Mouse (Mus musculus) NIH3T3 (cell line): ENCODE results near the gene Lsm4.

Experiments used
- DNase-seq: peaks from one replicate; pipeline ENCODE4 v3.0.0-alpha.2; 2012; ENCODE audit warnings: low read depth

Gene Lsm4

DNA sequence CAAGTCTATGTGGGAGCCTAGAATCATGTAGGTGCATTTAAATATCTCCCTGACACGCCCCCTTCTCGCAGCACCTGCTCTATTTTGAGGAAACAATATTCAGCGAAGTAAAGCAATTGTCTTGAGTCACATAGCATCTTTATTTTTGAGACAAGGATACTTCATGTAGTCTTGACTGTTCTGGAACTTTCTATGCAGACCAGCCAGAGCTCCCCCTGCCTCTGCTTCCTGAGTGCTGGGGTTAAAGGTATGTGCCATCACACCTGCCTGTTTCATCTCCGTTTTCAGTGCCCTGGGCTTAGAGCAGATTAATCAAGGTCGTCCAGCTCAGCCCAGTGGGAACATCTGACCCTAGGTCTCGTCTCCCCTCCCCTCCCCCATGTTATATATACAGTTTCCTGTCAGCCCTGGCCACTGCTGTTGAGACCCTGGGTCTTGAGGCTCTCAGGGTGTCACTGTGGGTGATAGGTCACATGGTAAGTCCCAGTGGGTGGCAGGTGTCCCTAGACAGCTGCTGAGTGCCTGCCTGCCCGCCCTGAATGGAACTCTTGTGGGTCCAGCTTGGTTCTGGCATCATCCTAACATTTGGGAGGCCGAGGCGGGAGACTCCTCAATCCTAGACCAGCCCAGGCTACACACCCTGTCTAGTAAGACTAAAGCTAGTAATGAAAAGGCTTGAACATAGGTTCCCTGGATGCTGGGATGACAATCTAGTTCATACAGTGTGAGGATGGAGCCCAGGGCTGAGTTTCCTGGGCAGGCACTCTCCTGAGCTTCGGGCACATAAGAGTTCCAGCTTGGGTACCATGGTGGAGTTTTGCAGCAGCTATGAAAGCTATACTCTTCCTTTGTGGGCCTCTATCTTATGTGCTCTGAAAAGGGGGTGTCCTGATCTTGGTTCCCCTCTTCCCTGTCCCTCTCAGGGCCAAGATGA lies 28.3 kb downstream of the Lsm4 start:
- DNase-seq: no peak

GRCm38 (mm10) chr8:70701982-70702841 lies 29.2 kb downstream of the Lsm4 start:
- peak; percentile 77 for DNase-seq

- DNase-seq: peak; percentile 98
Observed at GRCm38 (mm10) chr8:70702842-70703182, 29.8 kb downstream of the Lsm4 start.

- no peak for DNase-seq
Observed at GRCm38 (mm10) chr8:70703287-70703686, 30.2 kb downstream of the Lsm4 start, which contains the start of gene Iqcn. TSS of gene Iqcn (plus strand) at chr8:70703457.

GRCm38 (mm10) chr8:70708281-70708680 lies 35.2 kb downstream of the Lsm4 start:
- DNase-seq: no peak

DNA sequence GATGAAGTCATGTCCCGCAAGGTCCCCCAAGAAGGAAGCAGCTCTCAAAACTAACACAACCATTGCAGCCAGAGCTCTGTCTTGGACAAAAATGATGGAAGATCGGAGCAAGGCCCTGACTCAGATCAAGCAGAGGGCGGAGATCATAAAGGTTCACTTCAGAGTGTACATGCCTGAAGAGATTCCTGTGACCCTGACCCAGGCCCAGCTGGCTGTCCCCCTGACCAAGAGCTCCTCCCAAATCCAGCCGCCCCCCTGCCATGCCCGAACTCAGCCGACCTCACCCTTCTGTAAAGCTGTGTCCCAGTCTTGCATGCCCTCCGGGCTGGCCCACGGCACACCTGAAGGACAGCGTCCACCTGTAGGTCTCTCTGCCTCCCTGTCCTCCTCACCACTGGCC lies 36.7 kb downstream of the Lsm4 start:
- DNase-seq: no peak

GRCm38 (mm10) chr8:70710296-70710695 lies 37.2 kb downstream of the Lsm4 start:
- DNase-seq: peak; percentile 91

DNA sequence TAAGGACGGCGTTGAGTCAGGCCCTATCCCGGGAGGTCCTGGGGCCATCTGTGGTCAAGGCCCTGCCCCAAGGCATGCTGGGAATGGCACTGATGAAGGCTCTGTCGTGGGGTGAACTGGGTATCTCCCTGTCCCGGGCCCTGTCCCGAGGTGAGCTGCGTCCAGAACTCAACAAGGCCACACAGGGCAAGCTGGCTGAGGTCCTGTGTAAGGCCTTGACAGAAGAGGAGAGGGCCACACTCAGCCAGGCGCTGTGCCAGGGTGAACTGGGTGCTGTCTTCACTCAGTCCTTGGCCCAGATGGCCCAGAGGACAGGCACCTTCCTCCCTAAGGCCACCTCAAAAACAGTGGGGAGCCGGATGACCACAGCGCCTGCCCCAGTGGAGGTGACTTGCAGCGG lies 38.0 kb downstream of the Lsm4 start:
- no peak for DNase-seq

- DNase-seq: no peak
Observed at GRCm38 (mm10) chr8:70713991-70714390, 40.9 kb downstream of the Lsm4 start.

GRCm38 (mm10) chr8:70715086-70715485 lies 42.0 kb downstream of the Lsm4 start:
- no peak for DNase-seq

GRCm38 (mm10) chr8:70716521-70717400 lies 43.7 kb downstream of the Lsm4 start:
- DNase-seq: no peak

DNA sequence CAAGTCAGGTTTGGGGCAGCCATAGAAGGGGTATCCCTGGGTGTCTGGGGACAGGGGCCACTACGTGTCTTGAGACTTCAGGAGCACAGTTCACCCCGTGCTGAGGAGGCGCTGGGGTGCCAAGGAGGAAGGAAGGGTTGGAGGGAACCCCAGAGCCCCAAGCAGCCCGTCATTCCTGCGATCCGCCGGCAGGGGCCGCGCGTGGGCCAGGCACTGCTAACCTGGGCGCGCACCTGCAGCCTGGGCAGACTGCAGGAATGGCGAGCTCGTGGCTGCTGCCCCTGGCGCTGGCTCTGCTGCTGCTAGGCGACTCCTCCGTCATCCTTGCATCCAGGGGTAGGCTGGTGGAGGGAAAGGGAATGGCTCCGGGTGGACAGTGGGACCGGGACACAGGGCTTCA lies 45.2 kb downstream of the Lsm4 start, which contains the start of gene Gm3336:
TSS of gene Gm3336 (plus strand) at position 247 of the 400 bp plus-strand sequence.
- peak; percentile 70 for DNase-seq

- DNase-seq: no peak
Observed at GRCm38 (mm10) chr8:70719796-70720270, 46.8 kb downstream of the Lsm4 start.

- DNase-seq: peak; percentile 91
Observed at GRCm38 (mm10) chr8:70720739-70721138, 47.7 kb downstream of the Lsm4 start.

- no peak for DNase-seq
Observed at GRCm38 (mm10) chr8:70721601-70722000, 48.6 kb downstream of the Lsm4 start.

DNA sequence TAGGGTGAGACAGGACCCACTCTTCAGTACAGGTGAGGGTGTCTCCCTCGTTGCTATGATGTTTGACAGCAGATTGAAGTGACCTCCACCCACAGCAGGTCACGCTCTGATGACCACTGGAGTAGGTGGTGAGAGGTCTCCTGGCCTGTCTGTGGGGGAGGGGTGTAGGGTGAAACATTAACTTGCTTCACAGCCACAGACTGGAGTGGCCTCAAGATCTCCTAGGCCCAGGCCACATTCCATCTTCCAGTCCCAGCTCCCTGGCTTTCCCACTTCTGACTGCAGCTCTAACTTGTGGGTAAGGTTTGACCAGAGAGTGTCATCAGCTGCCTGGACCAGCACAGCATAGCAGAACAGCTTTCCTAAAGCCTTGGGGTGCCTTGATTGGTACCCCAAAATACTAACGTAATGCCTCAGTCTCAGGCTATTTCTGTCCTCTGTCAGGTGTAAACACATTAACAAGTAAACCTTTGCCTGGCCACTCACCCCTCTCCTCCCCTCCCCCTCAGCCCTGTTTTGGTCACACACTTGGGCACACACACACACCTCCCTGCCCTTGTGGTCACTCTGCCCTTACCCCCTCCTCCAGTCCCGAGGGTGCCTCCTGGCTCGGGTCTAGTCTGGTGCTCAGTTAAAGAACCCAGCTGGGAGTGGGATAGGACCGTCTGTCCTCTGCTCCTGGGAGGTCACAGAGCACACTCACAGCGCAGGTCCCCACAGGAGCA lies 50.6 kb downstream of the Lsm4 start, which contains the start of gene Pde4c:
TSS of gene Pde4c (plus strand) at position 235 of the 725 bp plus-strand sequence.
- DNase-seq: no peak

DNA sequence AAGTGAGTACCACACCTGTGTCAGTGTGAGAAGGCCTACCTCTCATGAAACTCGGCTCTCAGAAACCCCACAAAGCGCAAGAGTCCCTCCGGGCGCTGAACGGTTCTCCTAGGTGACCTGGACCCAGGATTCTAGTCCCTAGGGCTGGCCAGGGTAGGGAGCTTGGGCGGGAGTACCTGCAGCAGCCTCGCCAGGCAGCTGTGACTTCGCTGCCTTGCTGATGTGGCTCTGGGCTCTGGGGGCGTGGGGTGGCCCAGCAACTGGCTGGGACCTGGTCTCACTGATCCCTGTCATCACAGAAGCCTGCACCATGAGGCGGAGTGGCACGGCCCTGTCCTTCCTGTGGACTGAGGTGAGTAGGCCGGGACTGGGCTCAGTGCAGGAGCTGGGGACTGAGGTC lies 51.2 kb downstream of the Lsm4 start:
- DNase-seq: no peak

- DNase-seq: peak; percentile 49
Observed at GRCm38 (mm10) chr8:70725792-70726447, 52.9 kb downstream of the Lsm4 start.

- no peak for DNase-seq
Observed at GRCm38 (mm10) chr8:70726721-70727120, 53.7 kb downstream of the Lsm4 start.
